Mouse (Mus musculus) neural tube, embryonic 15.5 days (tissue): ENCODE measurements around the gene Gpx2. TPM values are rescaled to one million over a fixed set of nuclear protein-coding genes. Genes with fewer than 3 reads are reported as not detected.
"Not testable (repeated sequence)": the region's sequence is repeated elsewhere in the genome, so short reads cannot be mapped to it uniquely, and the experiment has no call there.

Source experiments
- ATAC-seq: fragments of 200-750 bp; cut with Nextera tagmentation; 2 replicates; pipeline ENCODE4 v1.8.0; 2017; ENCODE audit warnings: mild to moderate bottlenecking, moderate TSS enrichment, moderate library complexity; ENCODE audit not compliant: low FRiP score
- H3K27ac ChIP-seq: fragments of 300-500 bp; sonication (generic); replicated peaks from 2 replicates; pipeline ENCODE4 v1.5.1; 2015; ENCODE audit warnings: mild to moderate bottlenecking, inconsistent platforms
- H3K27me3 ChIP-seq: fragments of 300-500 bp; sonication (generic); replicated peaks from 2 replicates; pipeline ENCODE4 v1.6.1; 2015; ENCODE audit warnings: inconsistent platforms
- H3K36me3 ChIP-seq: fragments of 300-500 bp; sonication (generic); 2 replicates; pipeline ENCODE4 v1.6.1; 2015; ENCODE audit warnings: inconsistent platforms
- H3K4me1 ChIP-seq: fragments of 300-500 bp; sonication (generic); 2 replicates; pipeline ENCODE4 v1.6.1; 2015; ENCODE audit warnings: inconsistent platforms
- H3K4me2 ChIP-seq: fragments of 300-500 bp; sonication (generic); 2 replicates; pipeline ENCODE4 v1.6.1; 2015; ENCODE audit warnings: inconsistent platforms, mild to moderate bottlenecking, moderate library complexity
- H3K4me3 ChIP-seq: fragments of 300-500 bp; sonication (generic); replicated peaks from 2 replicates; pipeline ENCODE4 v1.5.1; 2015; ENCODE audit warnings: mild to moderate bottlenecking, inconsistent platforms
- H3K9ac ChIP-seq: fragments of 300-500 bp; sonication (generic); replicated peaks from 2 replicates; pipeline ENCODE4 v1.6.1; 2015; ENCODE audit warnings: mild to moderate bottlenecking, inconsistent platforms
- H3K9me3 ChIP-seq: fragments of 300-500 bp; sonication (generic); replicated peaks from 2 replicates; pipeline ENCODE4 v1.6.1; 2016; ENCODE audit warnings: inconsistent platforms
- WGBS: fragments of 180-500 bp; shearing (Covaris S2); methylation state at CpG from one replicate; pipeline ENCODE4 v1.1.7; 2015; ENCODE audit warnings: mixed read lengths; 5-methylcytosine and 5-hydroxymethylcytosine counted together
- polyA plus RNA-seq: library from polyadenylated mRNA; unstranded; fragments of >200 nt; fragmentation: Nextera tagmentation; extraction: Ambion mirVana; gene quantifications from 2 replicates; pipeline ENCODE4 v1.2.1, GENCODE M21; 2015

Gpx2 gene
- polyA plus RNA-seq, 1 experiment from 2014 or later: 0.28 TPM

DNA sequence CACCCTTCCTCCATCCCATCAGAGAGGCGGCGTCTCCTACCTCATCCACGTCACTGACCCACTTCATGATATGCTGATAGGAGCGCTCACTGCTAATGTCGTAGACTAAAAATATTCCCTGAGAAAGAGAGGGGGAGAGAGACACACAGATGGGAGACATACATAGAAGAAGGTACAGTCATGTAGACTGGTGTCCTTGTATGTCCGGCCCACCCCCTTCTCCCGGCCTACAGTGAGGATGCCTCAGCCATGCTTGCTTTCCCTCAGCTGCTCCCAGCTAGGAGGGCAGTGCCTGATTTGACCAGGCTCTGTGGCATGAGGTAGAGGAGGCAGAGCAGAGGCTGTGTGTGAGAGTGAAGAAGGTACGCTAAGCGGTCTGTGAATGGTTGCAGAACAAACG, 7.7 kb upstream of the Gpx2 start:
- no peak overlapping the region for H3K4me3 ChIP-seq
- no peak for ATAC-seq
- no peaks in the 10 kb centered on the region for H3K27me3 ChIP-seq
- H3K9me3 ChIP-seq: no peaks in the 10 kb centered on the region
- H3K27ac ChIP-seq: no peak overlapping the region
- no peaks in the 10 kb centered on the region for H3K4me1 ChIP-seq
- WGBS: 95% methylated on average over 10 of the region's 10 CpGs
- no peak overlapping the region for H3K9ac ChIP-seq
- H3K4me2 ChIP-seq: no peak overlapping the region
- H3K36me3 ChIP-seq: peaks cover 16% of the 10 kb centered on the region

GRCm38 (mm10) chr12:76798008-76798720, 2.8 kb upstream of the Gpx2 start:
- H3K27ac ChIP-seq: no peak overlapping the region
- peaks cover 16% of the 10 kb centered on the region for H3K36me3 ChIP-seq

GRCm38 (mm10) chr12:76796938-76797539, 1.7 kb upstream of the Gpx2 start:
- no peak for ATAC-seq
- 89% methylated on average over 7 of the region's 7 CpGs for WGBS
- Histone ChIP-seq H3K4me2 (no peak overlapping the region), H3K36me3 (peaks cover 16% of the 10 kb centered on the region), H3K4me3 (no peak overlapping the region), H3K4me1 (no peaks in the 10 kb centered on the region), H3K27me3 (no peaks in the 10 kb centered on the region), H3K9ac (no peak overlapping the region), H3K27ac (no peak overlapping the region), H3K9me3 (no peaks in the 10 kb centered on the region)

More at GRCm38 (mm10) chr12:76798008-76798720, 2.8 kb upstream of the Gpx2 start:
- no peaks in the 10 kb centered on the region for H3K27me3 ChIP-seq
- H3K9me3 ChIP-seq: no peaks in the 10 kb centered on the region
- no peaks in the 10 kb centered on the region for H3K4me1 ChIP-seq
- no peak for ATAC-seq
- 59% methylated on average over 5 of the region's 5 CpGs for WGBS
- H3K9ac ChIP-seq: no peak overlapping the region
- H3K4me2 ChIP-seq: no peak overlapping the region
- no peak overlapping the region for H3K4me3 ChIP-seq

DNA sequence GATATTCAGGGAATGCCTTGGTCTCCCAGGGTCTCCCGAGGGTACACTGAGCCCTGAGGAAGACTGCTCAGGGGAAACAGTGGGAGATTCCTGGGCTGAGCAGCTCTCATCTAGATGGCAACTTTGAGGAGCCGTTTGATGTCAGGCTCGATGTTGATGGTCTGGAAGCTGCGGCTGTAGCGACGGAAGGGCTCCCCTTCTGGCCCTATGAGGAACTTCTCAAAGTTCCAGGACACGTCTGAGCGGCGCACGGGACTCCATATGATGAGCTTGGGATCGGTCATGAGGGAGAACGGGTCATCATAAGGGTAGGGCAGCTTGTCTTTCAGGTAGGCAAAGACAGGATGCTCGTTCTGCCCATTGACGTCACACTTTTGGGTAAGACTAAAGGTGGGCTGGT, 2.8 kb downstream of the Gpx2 start:
- ATAC-seq: not testable (repeated sequence)
- WGBS: 52% methylated on average over 14 of the region's 14 CpGs

DNA sequence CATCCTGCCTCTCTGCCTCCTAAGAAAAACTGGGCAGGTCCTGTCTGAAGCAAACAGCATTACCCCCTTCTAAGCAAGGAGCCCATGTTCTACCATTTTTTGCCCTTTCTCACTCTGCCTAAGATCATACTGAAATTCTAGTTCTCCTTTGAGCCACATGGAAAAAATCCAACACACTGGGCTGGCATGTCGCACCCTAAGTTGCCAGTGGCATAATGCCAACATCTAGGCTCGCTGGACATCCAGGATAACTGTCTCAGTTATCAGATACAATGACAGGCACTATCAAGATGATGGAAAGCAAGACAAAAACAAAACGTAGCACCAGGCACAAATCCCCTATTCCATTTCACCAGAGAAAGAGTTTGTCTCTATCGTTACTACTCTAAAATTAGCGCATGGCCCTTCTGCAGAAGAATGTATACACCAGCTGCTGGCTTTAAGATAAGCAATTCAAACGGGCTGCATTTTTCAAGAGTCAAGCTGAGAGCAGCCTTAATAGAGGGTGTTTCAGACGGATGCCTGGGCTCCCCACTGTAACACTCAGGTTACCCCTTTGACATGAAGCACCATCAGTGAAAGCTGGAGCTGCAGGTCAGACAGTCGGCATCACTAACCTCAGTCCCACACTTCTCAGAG, 4.8 kb downstream of the Gpx2 start:
- H3K4me3 ChIP-seq: no peak overlapping the region
- H3K36me3 ChIP-seq: no peaks in the 10 kb centered on the region
- no peak for ATAC-seq
- H3K27me3 ChIP-seq: no peaks in the 10 kb centered on the region
- no peak overlapping the region for H3K4me2 ChIP-seq
- 58% methylated on average over 8 of the region's 8 CpGs for WGBS
- no peak overlapping the region for H3K9ac ChIP-seq
- no peaks in the 10 kb centered on the region for H3K9me3 ChIP-seq
- H3K27ac ChIP-seq: no peak overlapping the region
- no peaks in the 10 kb centered on the region for H3K4me1 ChIP-seq

More for the DNA sequence above, 2.8 kb downstream of the Gpx2 start:
- not testable (repeated sequence) for H3K4me3 ChIP-seq, H3K4me2 ChIP-seq, H3K9me3 ChIP-seq, H3K27ac ChIP-seq, H3K9ac ChIP-seq, H3K27me3 ChIP-seq, H3K36me3 ChIP-seq, H3K4me1 ChIP-seq

GRCm38 (mm10) chr12:76784056-76784619, 11.2 kb downstream of the Gpx2 start:
- no peaks in the 10 kb centered on the region for H3K4me1 ChIP-seq
- H3K27me3 ChIP-seq: no peaks in the 10 kb centered on the region
- no peak for ATAC-seq
- no peak overlapping the region for H3K4me3 ChIP-seq
- no peak overlapping the region for H3K9ac ChIP-seq
- H3K36me3 ChIP-seq: no peaks in the 10 kb centered on the region; the same call in 1 of the 2 replicates
- no peaks in the 10 kb centered on the region for H3K9me3 ChIP-seq
- no peak overlapping the region for H3K27ac ChIP-seq
- WGBS: 74% methylated on average over 10 of the region's 10 CpGs
- H3K4me2 ChIP-seq: no peak overlapping the region

- Histone ChIP-seq H3K9me3 (no peaks in the 10 kb centered on the region), H3K4me1 (no peaks in the 10 kb centered on the region), H3K36me3 (peaks cover 3% of the 10 kb centered on the region), H3K27ac (no peak overlapping the region), H3K9ac (no peak overlapping the region), H3K27me3 (no peaks in the 10 kb centered on the region), H3K4me3 (no peak overlapping the region), H3K4me2 (no peak overlapping the region)
- ATAC-seq: no peak
- 63% methylated on average over 12 of the region's 12 CpGs for WGBS
These were observed 14.5 kb downstream of the Gpx2 start for GRCm38 (mm10) chr12:76780639-76781468.

DNA sequence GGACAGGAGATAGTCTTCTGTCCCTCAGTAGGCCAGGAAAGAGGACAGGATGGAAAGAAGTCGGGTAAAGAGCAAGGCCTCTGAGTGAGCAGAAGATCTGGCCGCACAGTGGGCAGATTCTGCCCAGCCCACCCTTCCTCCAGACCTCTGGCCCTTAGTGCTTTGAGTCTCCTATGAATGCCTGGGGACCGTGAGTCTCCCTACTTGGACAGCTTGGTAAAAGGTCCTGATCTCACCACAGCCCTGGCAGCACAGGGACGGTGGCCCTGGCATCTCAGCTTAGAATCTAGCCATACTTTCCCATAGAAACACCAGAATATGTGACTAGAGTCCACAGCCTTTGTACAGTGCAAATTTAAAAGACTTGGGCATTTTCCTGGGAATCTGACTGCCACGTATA, 15.4 kb downstream of the Gpx2 start:
- Histone ChIP-seq H3K27me3 (no peaks in the 10 kb centered on the region), H3K4me3 (no peak overlapping the region), H3K36me3 (peaks cover 3% of the 10 kb centered on the region), H3K27ac (no peak overlapping the region), H3K4me1 (no peaks in the 10 kb centered on the region), H3K4me2 (no peak overlapping the region), H3K9ac (no peak overlapping the region), H3K9me3 (no peaks in the 10 kb centered on the region)
- 73% methylated on average over 5 of the region's 5 CpGs for WGBS
- no peak for ATAC-seq

DNA sequence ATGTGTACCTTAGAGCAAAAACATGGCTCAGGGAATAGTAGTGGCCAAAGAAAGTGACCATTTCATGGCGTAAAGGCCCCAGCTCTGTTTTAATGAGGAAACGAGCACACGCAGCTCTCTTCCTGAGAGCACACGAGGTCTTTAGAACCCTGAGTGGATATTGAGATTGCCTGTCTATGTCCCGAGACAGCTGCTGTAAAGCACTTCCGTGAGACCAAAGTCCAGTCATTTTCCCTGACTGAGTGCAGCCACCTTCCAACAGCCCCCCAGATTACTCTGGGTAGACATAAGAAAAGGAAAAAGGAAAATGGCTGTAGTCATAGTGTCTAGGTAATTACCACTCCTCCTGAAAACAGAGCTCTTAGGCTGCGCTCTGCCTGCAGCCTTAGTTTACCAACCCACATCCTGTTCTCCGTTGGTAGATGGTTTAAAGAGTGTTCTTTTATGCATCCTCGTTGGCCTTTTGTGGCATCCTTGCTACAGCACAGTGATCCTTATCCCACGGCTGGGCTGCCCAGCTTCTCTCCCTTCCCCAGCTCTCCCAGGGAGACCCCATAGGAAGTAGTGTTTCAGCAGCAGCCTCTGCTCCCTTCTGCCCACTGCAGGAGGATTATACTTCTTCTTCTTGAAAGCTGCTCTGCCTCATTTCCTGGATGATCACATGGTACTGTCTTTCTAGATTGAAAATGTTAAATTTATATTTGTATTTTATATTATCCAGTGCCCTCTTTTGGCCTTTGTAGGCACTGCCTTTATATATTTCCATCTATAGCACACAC, 16.9 kb downstream of the Gpx2 start:
- H3K4me3 ChIP-seq: no peak overlapping the region
- no peak overlapping the region for H3K9ac ChIP-seq
- H3K4me2 ChIP-seq: no peak overlapping the region
- H3K27me3 ChIP-seq: no peaks in the 10 kb centered on the region
- H3K36me3 ChIP-seq: peaks cover 3% of the 10 kb centered on the region
- no peak for ATAC-seq
- no peaks in the 10 kb centered on the region for H3K9me3 ChIP-seq
- 83% methylated on average over 10 of the region's 10 CpGs for WGBS
- no peaks in the 10 kb centered on the region for H3K4me1 ChIP-seq
- H3K27ac ChIP-seq: no peak overlapping the region

DNA sequence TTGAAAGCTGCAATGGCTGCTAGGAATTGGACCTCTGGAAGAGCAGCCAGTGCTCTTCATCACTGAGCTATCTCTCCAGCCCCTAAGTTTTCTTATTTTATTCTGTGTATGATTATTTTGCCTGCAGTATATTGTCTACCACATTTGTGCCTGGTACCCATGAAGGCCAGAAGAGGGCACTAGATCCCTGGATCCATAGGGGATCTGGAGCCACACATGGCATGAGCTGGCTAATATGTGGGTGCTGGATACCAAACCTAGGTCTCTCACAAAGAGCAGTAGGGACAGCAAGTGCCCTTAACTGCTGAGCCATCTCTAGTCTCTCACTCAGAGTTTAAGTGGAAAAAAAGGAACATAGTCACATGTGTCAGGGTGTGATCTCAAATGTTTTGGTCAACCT, 17.5 kb downstream of the Gpx2 start:
- H3K9me3 ChIP-seq: no peaks in the 10 kb centered on the region
- no peak overlapping the region for H3K9ac ChIP-seq
- ATAC-seq: no peak
- H3K36me3 ChIP-seq: peaks cover 3% of the 10 kb centered on the region
- no peak overlapping the region for H3K4me2 ChIP-seq
- H3K27ac ChIP-seq: no peak overlapping the region
- no peaks in the 10 kb centered on the region for H3K27me3 ChIP-seq
- no peaks in the 10 kb centered on the region for H3K4me1 ChIP-seq
- no peak overlapping the region for H3K4me3 ChIP-seq

- Histone ChIP-seq H3K9me3 (no peaks in the 10 kb centered on the region), H3K36me3 (peaks cover 3% of the 10 kb centered on the region), H3K4me2 (no peak overlapping the region), H3K9ac (no peak overlapping the region), H3K27ac (no peak overlapping the region), H3K4me3 (no peak overlapping the region), H3K4me1 (no peaks in the 10 kb centered on the region), H3K27me3 (no peaks in the 10 kb centered on the region)
- no peak for ATAC-seq
- 98% methylated on average over 5 of the region's 5 CpGs for WGBS
These were observed 18.5 kb downstream of the Gpx2 start for GRCm38 (mm10) chr12:76776898-76777297.
